Mouse (Mus musculus) CH12.LX (cell line): ENCODE measurements around the gene Cpa1.

Experiments
- CTCF ChIP-seq, 2 experiments: IDR thresholded peaks in 1 of 2; conservative IDR thresholded peaks in 1 of 2; 2 replicates each; pipeline ENCODE4 v1.5.1; 2011 to 2012; ENCODE audit warnings: low read depth in 2 of 2, low read length in 2 of 2, improper control_type of control experiment in 1 of 2, inconsistent platforms in 1 of 2, mild to moderate bottlenecking in 1 of 2, moderate library complexity in 1 of 2
- TBP ChIP-seq: conservative IDR thresholded peaks from 2 replicates; pipeline ENCODE4 v1.6.1; 2011; ENCODE audit warnings: low read depth, low read length, improper control_type of control experiment

DNA sequence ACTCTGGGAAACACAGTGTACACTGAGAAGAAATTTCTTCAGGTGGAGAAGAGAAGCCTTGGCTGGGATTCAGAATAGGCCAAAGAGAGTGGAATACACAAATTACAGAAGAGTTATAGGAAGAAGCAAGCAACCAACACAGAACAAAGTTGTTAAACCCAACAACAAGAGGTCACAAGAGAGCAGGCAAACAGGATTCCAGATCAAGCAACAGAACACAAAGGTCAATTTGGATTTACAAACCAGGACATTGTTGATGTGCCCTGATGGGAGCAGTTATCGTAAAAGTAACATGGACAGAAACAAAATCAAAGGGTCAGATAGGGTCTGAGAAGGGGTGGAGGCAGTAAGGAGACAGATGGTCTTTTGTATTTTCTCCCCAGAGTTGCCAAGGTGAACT lies 45.6 kb downstream of the Cpa1 start:
- TF ChIP-seq TBP (no peak), CTCF (conservative IDR thresholded peaks at IDR 0.05 in 1 of 2, IDR thresholded peaks at IDR 0.05 in 1 of 2; ENCODE audit: low read depth in 2 of 2, low read length in 2 of 2) (no peak)
